Mouse (Mus musculus): Measurements from ENCODE around the gene Dnajb2.
A peak's percentile ranks its signal among the peaks of the same experiment; 100 is the strongest.

- no peak for TF ChIP-seq CTCF (IDR thresholded peaks at IDR 0.05)
- 0 out of 2 replicates have a peak, but pooled peaks have one; percentile 13 for TF ChIP-seq POLR2A (IDR thresholded peaks at IDR 0.05; ENCODE audit: insufficient read depth, low read depth, low read length)
- no peak for TF ChIP-seq EP300 (IDR thresholded peaks at IDR 0.05; ENCODE audit: insufficient read depth, low read depth, low read length)
Observed at GRCm38 (mm10) chr1:75212542-75212941, 23.7 kb upstream of the Dnajb2 start.

Measured in heart, adult 2 months (tissue).